Mouse (Mus musculus): ENCODE measurements at regions not wholly inside any gene's neighbourhood (a gene's known extent, or its start where the extent isn't known, plus 50 kb on each side); places are given as distances from the start of the nearest gene placed in this dataset.

GRCm38 (mm10) chr12:21492549-21493291 is 75.3 kb upstream of the Ywhaq start:
- no peak for DNase-seq (ENCODE audit: low read depth, low spot score)

DNA sequence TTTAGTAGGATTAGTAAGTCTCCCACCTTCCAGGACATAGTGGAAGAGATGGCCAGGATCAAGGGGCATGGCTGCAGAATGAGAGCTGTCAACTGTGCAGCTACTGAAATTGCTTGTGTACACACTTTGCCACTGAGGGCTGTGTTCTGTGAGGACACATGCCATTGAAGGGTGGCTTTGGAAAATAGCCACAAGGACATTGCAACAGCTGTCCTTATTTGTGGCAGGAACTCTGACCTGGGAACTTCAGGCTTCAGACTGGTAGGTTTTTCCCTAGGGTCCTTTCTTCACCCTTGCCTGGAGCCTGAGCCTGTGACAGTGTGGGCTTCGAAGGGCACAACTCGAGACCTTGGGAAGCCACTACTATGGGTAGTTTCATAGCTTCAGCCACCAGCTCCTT is 64.2 kb upstream of the Ywhaq start:
- DNase-seq (ENCODE audit: low read depth, low spot score): no peak

- DNase-seq (ENCODE audit: low read depth, low spot score): peak; percentile 26
These were observed 62.8 kb upstream of the Ywhaq start for GRCm38 (mm10) chr12:21480226-21480625.

DNA sequence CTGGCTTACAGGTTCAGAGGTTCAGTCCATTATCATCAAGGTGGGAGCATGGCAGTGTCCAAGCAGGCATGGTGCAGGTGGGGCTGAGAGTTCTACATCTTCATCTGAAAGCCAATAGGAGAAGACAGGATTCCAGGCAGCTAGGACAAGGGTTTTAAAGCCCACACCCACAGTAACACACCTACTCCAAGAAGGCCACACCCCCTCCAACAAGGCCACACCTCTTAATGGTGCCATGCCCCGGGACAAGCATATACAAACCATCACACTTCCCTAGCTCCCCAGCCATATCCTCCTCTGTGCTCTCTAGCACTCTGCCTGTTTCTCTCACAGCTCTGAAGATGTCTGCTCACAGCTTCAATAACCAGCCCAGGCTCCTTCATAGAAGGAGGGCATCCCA is 61.8 kb upstream of the Ywhaq start:
- no peak for DNase-seq (ENCODE audit: low read depth, low spot score)

- DNase-seq (ENCODE audit: low read depth, low spot score): no peak
These were observed 59.1 kb upstream of the Ywhaq start for GRCm38 (mm10) chr12:21476516-21476915.

- DNase-seq (ENCODE audit: low read depth, low spot score): no peak
These were observed 55.7 kb upstream of the Ywhaq start for GRCm38 (mm10) chr12:21472951-21473710.

DNA sequence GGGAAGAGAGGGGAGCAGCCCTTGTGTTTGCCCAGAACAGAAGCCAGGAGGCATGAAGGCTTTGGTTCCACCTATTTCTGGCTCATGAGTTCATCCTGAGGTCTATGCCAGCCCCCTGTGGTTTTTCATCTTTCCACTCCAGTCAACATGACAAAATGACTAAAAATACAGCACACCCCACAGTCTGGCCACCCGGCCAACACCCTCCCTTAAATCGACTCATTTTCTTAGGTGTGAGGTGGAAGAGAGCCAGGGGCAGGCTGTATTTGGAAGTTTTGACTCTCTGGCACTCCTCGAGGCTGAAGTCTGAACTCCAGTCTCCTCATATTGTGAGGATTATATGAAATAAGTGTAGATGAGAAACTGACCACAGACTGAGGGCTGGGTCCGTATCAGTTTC is 55.0 kb upstream of the Ywhaq start:
- peak; percentile 7 for DNase-seq (ENCODE audit: low read depth, low spot score)

DNA sequence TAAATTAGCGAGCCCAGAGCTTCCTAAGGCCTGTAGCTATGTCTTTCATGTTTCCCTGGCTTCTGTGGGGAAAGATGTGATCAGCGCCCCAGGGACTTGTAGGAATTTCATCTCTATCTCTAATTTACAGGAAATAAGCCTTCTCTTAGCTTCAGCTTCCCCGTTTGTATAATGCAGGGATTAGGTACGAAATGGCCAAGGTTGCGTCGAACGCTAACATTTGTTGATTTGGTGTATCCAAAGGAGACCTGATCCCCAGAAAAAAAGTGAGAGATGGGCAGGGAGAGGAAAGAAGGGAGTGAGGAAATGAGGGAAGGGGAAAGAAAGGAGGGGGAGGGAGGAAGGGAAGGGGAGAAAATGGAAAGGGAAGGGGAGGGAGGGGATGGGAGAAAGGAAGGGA is 54.5 kb upstream of the Ywhaq start:
- no peak for DNase-seq (ENCODE audit: low read depth, low spot score)

DNA sequence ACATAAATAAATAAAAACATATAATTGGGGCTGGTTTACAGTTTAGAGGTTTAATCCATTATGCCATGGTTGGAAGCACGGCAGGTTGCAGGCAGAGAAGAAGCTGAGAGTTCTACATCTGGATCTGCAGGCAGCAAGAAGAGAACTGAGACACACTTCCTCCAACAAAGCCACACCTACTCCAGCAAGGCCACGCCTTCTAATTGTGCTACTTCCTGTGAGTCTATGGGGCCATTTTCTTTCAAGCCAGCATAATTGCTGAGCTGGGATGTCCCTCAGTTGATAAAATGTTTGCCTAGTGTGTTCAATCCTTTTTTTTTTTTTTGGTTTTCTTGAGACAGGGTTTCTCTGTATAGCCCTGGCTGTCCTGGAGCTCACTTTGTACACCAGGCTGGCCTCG is 52.8 kb upstream of the Ywhaq start:
- no peak for DNase-seq (ENCODE audit: low read depth, low spot score)
